Mouse (Mus musculus) cerebellum, postnatal 4 days (tissue): ENCODE measurements around the gene Furin.

ENCODE experiments used
- DNase-seq, 2 experiments: peaks; one replicate each; pipeline ENCODE4 v3.0.0; 2022; ENCODE audit warnings: low spot score in 2 of 2, mixed read lengths in 1 of 2

Gene Furin

DNA sequence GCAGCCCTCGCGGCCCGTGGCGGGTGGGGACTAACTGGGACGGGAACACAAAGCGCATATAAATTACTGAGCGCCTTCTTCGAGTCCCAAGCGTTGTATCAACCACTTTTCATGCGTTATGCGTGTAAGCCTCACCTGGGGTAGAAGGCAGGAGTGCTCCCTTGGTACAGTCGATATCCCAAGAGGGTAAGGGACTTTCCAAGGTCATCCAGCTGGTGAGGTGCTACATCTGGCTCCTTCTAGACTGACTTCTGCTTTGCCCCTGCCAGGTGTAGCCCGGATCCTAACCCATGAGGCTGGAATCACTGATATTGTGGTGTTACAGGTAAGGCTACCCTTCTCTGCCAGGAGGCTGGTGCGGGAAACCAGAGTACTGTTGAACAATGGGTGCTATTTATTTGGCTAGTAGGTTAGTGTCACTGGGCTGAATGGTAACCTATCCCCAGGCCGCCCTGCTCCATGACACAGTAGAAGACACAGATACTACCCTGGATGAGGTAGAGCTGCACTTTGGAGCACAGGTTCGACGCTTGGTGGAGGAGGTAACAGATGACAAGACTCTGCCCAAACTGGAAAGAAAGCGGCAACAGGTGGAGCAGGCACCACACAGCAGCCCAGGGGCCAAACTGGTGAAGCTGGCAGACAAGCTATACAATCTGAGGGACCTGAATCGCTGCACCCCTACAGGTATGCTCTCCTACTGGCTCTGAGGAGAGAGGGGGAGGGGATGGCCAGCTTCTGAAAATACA, 61.8 kb downstream of the Furin start:
- no peak for DNase-seq

DNA sequence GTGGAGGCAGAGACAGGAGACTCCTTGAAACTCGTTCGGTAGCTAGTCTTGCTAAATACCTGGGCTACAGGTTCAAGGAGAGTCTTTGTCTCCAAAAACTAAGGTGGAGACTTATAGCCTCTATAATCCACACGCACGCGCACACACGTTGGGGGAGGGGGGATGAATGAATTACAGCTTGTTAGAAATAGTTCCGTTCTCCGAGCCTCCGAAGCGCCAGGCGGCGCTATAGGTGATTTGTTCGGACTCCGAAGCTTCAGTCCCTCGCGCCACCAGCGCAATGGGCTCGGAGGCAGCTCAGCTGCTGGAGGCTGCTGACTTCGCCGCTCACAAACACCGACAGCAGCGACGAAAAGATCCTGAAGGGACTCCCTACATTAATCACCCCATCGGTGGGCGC, 62.4 kb downstream of the Furin start, which contains the start of gene Hddc3:
Hddc3 (plus strand) TSS at position 247 of the 400 bp plus-strand sequence.
- DNase-seq: peak; percentile 91 to 97

DNA sequence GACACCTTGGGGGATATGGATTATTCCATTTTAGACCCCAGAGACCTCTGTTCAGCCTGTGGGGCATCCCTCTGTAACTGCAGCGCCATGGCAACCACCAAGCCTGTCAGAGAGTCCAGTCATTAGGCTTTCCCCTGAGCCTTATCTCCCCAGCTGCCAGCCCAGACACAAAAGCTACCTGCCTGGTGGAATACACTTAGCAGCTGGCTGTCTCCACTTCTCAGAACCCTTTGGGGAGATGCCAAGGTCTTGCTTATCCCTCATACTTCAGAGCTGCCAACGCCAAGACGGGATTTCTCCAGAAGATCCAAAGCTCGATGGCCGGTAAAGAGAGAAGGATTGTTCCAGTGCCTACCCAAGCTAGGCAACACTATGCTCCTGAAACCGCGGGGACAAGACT, 63.4 kb downstream of the Furin start:
- DNase-seq: no peak

DNA sequence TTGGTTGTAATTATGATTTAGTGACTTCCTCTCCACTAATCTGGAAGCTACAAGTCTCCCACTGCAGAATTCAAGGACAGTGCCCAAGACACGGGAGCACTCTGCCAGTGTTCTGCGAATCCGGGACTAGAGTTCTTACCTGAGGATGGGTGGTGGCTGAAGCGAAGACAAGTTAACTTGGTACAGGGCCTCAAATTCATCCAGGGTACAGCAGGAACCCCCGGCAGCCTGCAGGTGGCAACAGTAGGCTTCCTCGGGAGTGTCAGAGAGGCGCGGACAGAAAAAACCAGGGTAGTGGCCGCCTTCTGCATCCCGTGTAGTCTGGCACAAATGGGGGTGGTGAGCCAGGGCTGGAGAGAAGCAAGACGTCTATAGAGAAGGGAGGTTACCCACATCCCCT, 64.4 kb downstream of the Furin start, which contains the start of gene Unc45a:
Unc45a (minus strand) TSS at position 213 of the 400 bp plus-strand sequence.
- peak in 1 of 2 experiments; percentile 54 for DNase-seq

DNA sequence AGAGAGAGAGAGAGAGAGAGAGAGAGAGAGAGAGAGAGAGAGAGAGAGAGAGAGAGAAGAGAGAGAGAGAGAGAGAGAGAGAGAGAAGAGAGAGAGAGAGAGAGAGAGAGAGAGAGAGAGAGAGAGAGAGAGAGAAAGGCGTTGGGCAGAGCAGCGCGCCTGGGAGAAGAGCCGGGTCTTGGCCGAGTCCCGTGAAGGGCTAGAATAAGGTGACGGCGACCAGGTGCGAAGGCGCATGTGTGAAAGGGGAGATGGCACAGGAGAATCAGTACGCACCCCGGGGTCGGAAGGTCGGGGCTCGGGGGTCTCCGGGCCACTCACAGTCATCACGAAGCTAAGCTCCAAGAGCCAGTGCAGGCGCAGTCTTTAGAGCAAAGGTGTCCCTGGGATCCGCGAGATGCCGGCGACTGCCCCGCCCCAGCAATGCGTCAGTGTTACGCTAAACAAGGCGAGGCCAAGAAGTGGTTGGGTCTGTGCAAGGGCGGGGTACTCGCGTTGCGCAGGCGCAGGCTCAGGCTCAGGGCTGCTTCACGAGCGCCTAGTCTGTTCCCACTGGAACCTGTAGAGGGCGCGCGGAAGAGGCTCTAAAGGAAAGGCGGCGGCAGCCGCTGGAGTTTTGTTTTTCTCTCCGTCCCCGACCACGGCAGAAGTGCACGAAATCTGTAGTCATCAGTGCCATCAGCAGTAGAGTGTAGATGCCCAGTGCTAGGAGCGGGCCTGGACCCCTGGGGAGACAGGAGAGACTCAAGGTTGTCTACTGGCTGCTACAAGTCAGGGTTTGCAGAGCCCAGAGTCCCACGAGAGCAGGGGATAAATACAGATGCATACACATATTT, 65.2 kb downstream of the Furin start:
- peak; percentile 95 to 98 for DNase-seq

DNA sequence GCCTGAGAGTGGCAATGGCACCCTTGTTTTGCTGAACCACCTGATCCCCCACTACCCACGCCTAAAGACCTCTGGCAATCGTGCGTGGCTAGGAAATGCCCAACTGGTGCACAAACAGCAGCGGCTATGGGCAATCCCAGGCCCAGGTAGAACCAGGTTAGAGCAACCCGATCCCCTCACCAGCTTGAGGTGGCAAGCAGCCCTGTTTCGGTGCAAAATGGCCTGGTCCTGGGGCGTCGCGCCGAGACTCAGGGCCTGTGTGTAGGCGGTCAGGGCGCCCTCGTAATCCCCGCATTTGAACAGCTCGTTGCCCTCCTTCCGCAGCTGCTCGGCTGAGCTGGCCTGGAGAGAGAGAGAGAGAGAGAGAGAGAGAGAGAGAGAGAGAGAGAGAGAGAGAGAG, 65.9 kb downstream of the Furin start:
- peak in 1 of 2 experiments; percentile 40 for DNase-seq
